Mouse (Mus musculus) embryonic facial prominence, embryonic 13.5 days (tissue): Measurements from ENCODE around the gene Grb10. TPM values are rescaled to one million over a fixed set of nuclear protein-coding genes. Genes with fewer than 3 reads are reported as not detected.
A peak's percentile ranks its signal among the peaks of the same experiment; 100 is the strongest.

Experiments
- ATAC-seq: fragments of 200-750 bp; cut with Nextera tagmentation; 2 replicates; pipeline ENCODE4 v1.8.0; 2017; ENCODE audit warnings: low read depth; ENCODE audit not compliant: insufficient number of reproducible peaks, insufficient read depth, low FRiP score, low TSS enrichment
- H3K27ac ChIP-seq: fragments of 300-500 bp; sonication (generic); 2 replicates; pipeline ENCODE4 v1.5.1; 2015; ENCODE audit warnings: moderate library complexity, mild to moderate bottlenecking, inconsistent platforms
- H3K27me3 ChIP-seq: fragments of 300-500 bp; sonication (generic); 2 replicates; pipeline ENCODE4 v1.6.1; 2015; ENCODE audit warnings: mild to moderate bottlenecking, inconsistent platforms
- H3K36me3 ChIP-seq: fragments of 300-500 bp; sonication (generic); 2 replicates; pipeline ENCODE4 v1.6.1; 2015; ENCODE audit warnings: mild to moderate bottlenecking, inconsistent platforms
- H3K4me1 ChIP-seq: fragments of 300-500 bp; sonication (generic); 2 replicates; pipeline ENCODE4 v1.6.1; 2015; ENCODE audit warnings: inconsistent platforms
- H3K4me2 ChIP-seq: fragments of 300-500 bp; sonication (generic); 2 replicates; pipeline ENCODE4 v1.6.1; 2015; ENCODE audit warnings: moderate library complexity, mild to moderate bottlenecking, inconsistent platforms
- H3K4me3 ChIP-seq: fragments of 300-500 bp; sonication (generic); 2 replicates; pipeline ENCODE4 v1.5.1; 2015; ENCODE audit warnings: mild to moderate bottlenecking, inconsistent platforms
- H3K9ac ChIP-seq: fragments of 300-500 bp; sonication (generic); 2 replicates; pipeline ENCODE4 v1.6.1; 2015; ENCODE audit warnings: mild to moderate bottlenecking, inconsistent platforms
- H3K9me3 ChIP-seq: fragments of 300-500 bp; sonication (generic); 2 replicates; pipeline ENCODE4 v1.6.1; 2016; ENCODE audit warnings: inconsistent platforms
- WGBS: fragments of 180-500 bp; shearing (Covaris S2); methylation state at CpG from one replicate; pipeline ENCODE4 v1.1.7; 2015; ENCODE audit warnings: mixed read lengths; 5-methylcytosine and 5-hydroxymethylcytosine counted together
- polyA plus RNA-seq: library from polyadenylated mRNA; unstranded; fragments of >200 nt; fragmentation: Nextera tagmentation; extraction: Ambion mirVana; gene quantifications from 2 replicates; pipeline ENCODE4 v1.2.1, GENCODE M21; 2015

Gene Grb10
- polyA plus RNA-seq, 1 experiment from 2014 or later: 444 TPM

GRCm38 (mm10) chr11:12026638-12027037 is 11.8 kb downstream of the Grb10 start:
- no peak overlapping the region for H3K27ac ChIP-seq
- peak; percentile 11; the same call in 1 of the 2 replicates for ATAC-seq
- H3K9me3 ChIP-seq: peaks cover 65% of the 10 kb centered on the region
- H3K36me3 ChIP-seq: peaks cover 87% of the 10 kb centered on the region
- peak overlapping the region; percentile 35 for H3K4me3 ChIP-seq
- peaks cover 98% of the 10 kb centered on the region for H3K27me3 ChIP-seq
- H3K4me1 ChIP-seq: peaks cover 11% of the 10 kb centered on the region; the same call in 1 of the 2 replicates
- no peak overlapping the region for H3K9ac ChIP-seq
- peak overlapping the region; percentile 61 for H3K4me2 ChIP-seq
- 49% methylated on average over 17 of the region's 17 CpGs for WGBS

GRCm38 (mm10) chr11:12025756-12026593 is 12.5 kb downstream of the Grb10 start:
- Histone ChIP-seq H3K4me2 (peak overlapping the region; percentile 61), H3K27ac (no peak overlapping the region), H3K27me3 (peaks cover 98% of the 10 kb centered on the region), H3K9ac (no peak overlapping the region), H3K36me3 (peaks cover 90% of the 10 kb centered on the region), H3K4me1 (peaks cover 8% of the 10 kb centered on the region; the same call in 1 of the 2 replicates), H3K4me3 (peak overlapping the region; percentile 35), H3K9me3 (peaks cover 66% of the 10 kb centered on the region)
- ATAC-seq: peak; percentile 85
- WGBS: 60% methylated on average over 108 of the region's 108 CpGs

- peak overlapping the region; percentile 61 for H3K4me2 ChIP-seq
- H3K9me3 ChIP-seq: peaks cover 69% of the 10 kb centered on the region
- no peak overlapping the region for H3K4me3 ChIP-seq
- ATAC-seq: peak; percentile 49; the same call in 1 of the 2 replicates
- 60% methylated on average over 32 of the region's 32 CpGs for WGBS
- H3K4me1 ChIP-seq: peaks cover 8% of the 10 kb centered on the region; the same call in 1 of the 2 replicates
- no peak overlapping the region for H3K27ac ChIP-seq
- H3K36me3 ChIP-seq: peaks cover 89% of the 10 kb centered on the region
- no peak overlapping the region for H3K9ac ChIP-seq
- H3K27me3 ChIP-seq: peaks cover 97% of the 10 kb centered on the region
These were observed 13.1 kb downstream of the Grb10 start for GRCm38 (mm10) chr11:12025392-12025755.

- H3K4me1 ChIP-seq: peaks cover 8% of the 10 kb centered on the region; the same call in 1 of the 2 replicates
- peaks cover 52% of the 10 kb centered on the region for H3K9me3 ChIP-seq
- peaks cover 85% of the 10 kb centered on the region for H3K27me3 ChIP-seq
- peaks cover 82% of the 10 kb centered on the region for H3K36me3 ChIP-seq
- no peak overlapping the region for H3K27ac ChIP-seq
- ATAC-seq: no peak
- no peak overlapping the region for H3K4me3 ChIP-seq
- 50% methylated on average over 3 of the region's 3 CpGs for WGBS
- H3K9ac ChIP-seq: no peak overlapping the region
- no peak overlapping the region for H3K4me2 ChIP-seq
These were observed 15.4 kb downstream of the Grb10 start for GRCm38 (mm10) chr11:12023051-12023450.

GRCm38 (mm10) chr11:12019651-12020050 is 18.8 kb downstream of the Grb10 start:
- no peak for ATAC-seq
- Histone ChIP-seq H3K27me3 (peaks cover 63% of the 10 kb centered on the region), H3K36me3 (peaks cover 62% of the 10 kb centered on the region), H3K4me2 (no peak overlapping the region), H3K4me1 (no peaks in the 10 kb centered on the region), H3K9me3 (peaks cover 22% of the 10 kb centered on the region), H3K9ac (no peak overlapping the region), H3K4me3 (no peak overlapping the region), H3K27ac (no peak overlapping the region)
- 84% methylated on average over 1 of the region's 1 CpGs for WGBS

GRCm38 (mm10) chr11:12018604-12019003 is 19.9 kb downstream of the Grb10 start:
- no peak for ATAC-seq
- WGBS: 80% methylated on average over 4 of the region's 4 CpGs
- no peak overlapping the region for H3K9ac ChIP-seq
- no peak overlapping the region for H3K4me2 ChIP-seq
- H3K9me3 ChIP-seq: peaks cover 21% of the 10 kb centered on the region
- no peak overlapping the region for H3K27ac ChIP-seq
- peaks cover 52% of the 10 kb centered on the region for H3K27me3 ChIP-seq
- H3K4me1 ChIP-seq: no peaks in the 10 kb centered on the region
- no peak overlapping the region for H3K4me3 ChIP-seq
- H3K36me3 ChIP-seq: peaks cover 61% of the 10 kb centered on the region

GRCm38 (mm10) chr11:12010084-12010483 is 28.4 kb downstream of the Grb10 start:
- ATAC-seq: no peak
- H3K4me1 ChIP-seq: no peaks in the 10 kb centered on the region
- 82% methylated on average over 3 of the region's 3 CpGs for WGBS
- peaks cover 22% of the 10 kb centered on the region; the same call in 1 of the 2 replicates for H3K9me3 ChIP-seq
- no peaks in the 10 kb centered on the region for H3K27me3 ChIP-seq
- H3K27ac ChIP-seq: no peak overlapping the region
- H3K4me2 ChIP-seq: no peak overlapping the region
- no peak overlapping the region for H3K4me3 ChIP-seq
- H3K9ac ChIP-seq: no peak overlapping the region
- H3K36me3 ChIP-seq: peaks cover 66% of the 10 kb centered on the region

- no peaks in the 10 kb centered on the region for H3K9me3 ChIP-seq
- no peaks in the 10 kb centered on the region for H3K27me3 ChIP-seq
- H3K27ac ChIP-seq: no peak overlapping the region
- no peaks in the 10 kb centered on the region for H3K4me1 ChIP-seq
- H3K4me3 ChIP-seq: no peak overlapping the region
- no peak overlapping the region for H3K4me2 ChIP-seq
- peaks cover 16% of the 10 kb centered on the region for H3K36me3 ChIP-seq
- 47% methylated on average over 4 of the region's 4 CpGs for WGBS
- H3K9ac ChIP-seq: no peak overlapping the region
- ATAC-seq: no peak
These were observed 38.1 kb downstream of the Grb10 start for GRCm38 (mm10) chr11:12000293-12000910.

- no peaks in the 10 kb centered on the region for H3K4me1 ChIP-seq
- H3K27ac ChIP-seq: no peak overlapping the region
- H3K9me3 ChIP-seq: no peaks in the 10 kb centered on the region
- H3K27me3 ChIP-seq: no peaks in the 10 kb centered on the region
- no peak overlapping the region for H3K4me2 ChIP-seq
- WGBS: 84% methylated on average over 3 of the region's 3 CpGs
- peaks cover 16% of the 10 kb centered on the region for H3K36me3 ChIP-seq
- H3K4me3 ChIP-seq: no peak overlapping the region
- no peak overlapping the region for H3K9ac ChIP-seq
- ATAC-seq: no peak
These were observed 39.6 kb downstream of the Grb10 start for GRCm38 (mm10) chr11:11998881-11999280.

GRCm38 (mm10) chr11:11997045-11997444 is 41.4 kb downstream of the Grb10 start:
- no peak overlapping the region for H3K4me3 ChIP-seq
- H3K27ac ChIP-seq: no peak overlapping the region
- H3K27me3 ChIP-seq: no peaks in the 10 kb centered on the region
- peaks cover 14% of the 10 kb centered on the region for H3K36me3 ChIP-seq
- H3K4me2 ChIP-seq: no peak overlapping the region
- ATAC-seq: no peak
- WGBS: 73% methylated on average over 1 of the region's 1 CpGs
- no peaks in the 10 kb centered on the region for H3K4me1 ChIP-seq
- H3K9me3 ChIP-seq: no peaks in the 10 kb centered on the region
- H3K9ac ChIP-seq: no peak overlapping the region

GRCm38 (mm10) chr11:11995371-11995770 is 43.1 kb downstream of the Grb10 start:
- no peak overlapping the region for H3K9ac ChIP-seq
- H3K36me3 ChIP-seq: 0 out of 2 replicates have a peak, but pooled peaks cover 7% of the 10 kb centered on the region
- H3K27ac ChIP-seq: no peak overlapping the region
- WGBS: 98% methylated on average over 1 of the region's 1 CpGs
- H3K4me2 ChIP-seq: no peak overlapping the region
- no peaks in the 10 kb centered on the region for H3K9me3 ChIP-seq
- no peak overlapping the region for H3K4me3 ChIP-seq
- H3K4me1 ChIP-seq: no peaks in the 10 kb centered on the region
- no peak for ATAC-seq
- no peaks in the 10 kb centered on the region for H3K27me3 ChIP-seq

- WGBS: 86% methylated on average over 5 of the region's 5 CpGs
- ATAC-seq: no peak
- H3K4me1 ChIP-seq: no peaks in the 10 kb centered on the region
- no peaks in the 10 kb centered on the region for H3K9me3 ChIP-seq
- H3K4me2 ChIP-seq: no peak overlapping the region
- H3K27ac ChIP-seq: no peak overlapping the region
- H3K9ac ChIP-seq: no peak overlapping the region
- no peaks in the 10 kb centered on the region for H3K27me3 ChIP-seq
- H3K4me3 ChIP-seq: no peak overlapping the region
- H3K36me3 ChIP-seq: peaks cover 12% of the 10 kb centered on the region; the same call in 1 of the 2 replicates
These were observed 44.7 kb downstream of the Grb10 start for GRCm38 (mm10) chr11:11993807-11994206.
